Mouse (Mus musculus) frontal cortex, adult (tissue): ENCODE data around the gene Nsun3.
"Not testable (repeated sequence)": the region's sequence is repeated elsewhere in the genome, so short reads cannot be mapped to it uniquely, and the experiment has no call there.

Source experiments
- ATAC-seq: cut with Nextera tagmentation; 2 replicates; pipeline ENCODE4 v1.9.2; 2017; ENCODE audit warnings: mild to moderate bottlenecking, moderate library complexity, mixed read lengths; ENCODE audit not compliant: low TSS enrichment

Gene Nsun3

GRCm38 (mm10) chr16:62753079-62753478 is 33.5 kb downstream of the Nsun3 start:
- ATAC-seq: peak; percentile 98

DNA sequence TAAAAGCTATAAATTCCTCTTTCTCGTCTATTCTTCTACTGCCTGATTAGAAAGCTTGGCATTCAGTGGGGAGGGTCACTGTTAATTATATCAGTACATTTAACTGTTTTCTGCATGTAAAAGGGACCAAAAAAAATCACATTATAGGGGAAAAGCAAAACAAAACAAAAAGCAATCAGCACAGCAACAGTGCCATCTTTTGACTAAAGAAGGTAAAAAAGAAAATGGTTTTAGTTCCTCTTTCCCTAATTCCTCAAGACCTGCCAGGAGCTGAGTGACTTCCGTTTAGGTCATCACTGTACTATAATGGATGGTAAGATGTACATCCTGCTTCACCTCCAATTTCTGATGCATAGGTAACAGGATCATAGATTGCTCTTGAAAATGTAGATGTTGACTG is 40.7 kb downstream of the Nsun3 start:
- peak; percentile 64; the same call in 1 of the 2 replicates for ATAC-seq

DNA sequence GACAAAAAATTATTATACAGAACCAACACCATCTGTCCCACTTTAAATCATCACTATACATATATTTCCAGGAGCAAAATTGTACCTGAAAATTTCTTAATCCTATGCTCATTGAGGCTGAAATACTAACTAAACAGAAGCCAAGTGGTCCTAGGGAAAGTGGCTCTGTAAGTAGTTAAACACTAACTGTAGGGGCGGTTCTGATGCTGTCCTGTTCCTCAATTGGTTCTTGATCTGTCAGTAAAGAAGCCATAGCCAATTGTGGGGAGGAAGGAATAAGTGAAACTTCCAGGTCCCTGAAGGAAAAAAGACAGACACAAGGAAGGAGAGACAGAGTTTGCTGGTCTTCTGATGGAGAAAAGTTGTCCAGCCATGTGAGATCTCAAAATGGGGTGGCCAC is 52.3 kb downstream of the Nsun3 start:
- no peak for ATAC-seq

GRCm38 (mm10) chr16:62730291-62730690 is 56.3 kb downstream of the Nsun3 start:
- no peak for ATAC-seq

GRCm38 (mm10) chr16:62729846-62730245 is 56.8 kb downstream of the Nsun3 start:
- ATAC-seq: peak; percentile 68

GRCm38 (mm10) chr16:62718255-62718654 is 68.4 kb downstream of the Nsun3 start:
- not testable (repeated sequence) for ATAC-seq

DNA sequence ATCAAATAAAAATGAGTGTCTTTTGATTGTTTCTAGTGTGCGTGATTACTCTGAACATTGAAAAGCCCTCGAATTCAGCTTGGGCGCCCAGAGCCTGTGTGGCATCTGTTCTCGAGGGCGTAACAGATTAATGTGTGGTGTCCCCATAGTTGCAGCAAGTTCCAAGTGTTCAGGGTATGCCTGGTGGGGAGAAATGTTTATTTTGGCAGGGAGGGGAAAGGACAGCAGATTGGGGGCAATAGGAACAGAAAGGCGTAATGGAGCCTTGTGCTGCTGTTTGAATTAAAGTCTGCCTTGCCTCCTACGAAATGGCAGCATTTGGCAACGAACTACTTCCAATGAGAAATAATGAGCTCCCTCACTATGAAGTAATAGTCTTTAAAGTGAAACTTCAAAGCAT is 96.2 kb downstream of the Nsun3 start:
- no peak for ATAC-seq

DNA sequence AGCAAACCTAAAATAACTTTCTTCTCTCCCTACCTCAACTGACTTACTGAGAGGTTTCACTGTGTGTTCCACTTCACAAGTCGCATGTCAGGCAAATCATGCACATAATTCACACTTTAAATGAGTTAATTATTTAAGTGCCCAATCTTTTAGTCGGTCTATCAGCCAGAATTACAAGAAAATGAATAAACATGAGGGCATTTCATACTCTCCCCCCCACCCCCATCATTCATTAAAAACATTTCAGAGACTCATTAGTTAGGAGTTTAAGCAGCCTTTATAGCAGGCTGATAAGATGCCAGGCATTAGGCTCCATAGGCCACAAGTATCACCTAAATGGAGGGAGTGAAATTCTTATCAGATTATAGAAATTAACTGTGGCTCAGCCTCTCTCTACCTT is 100.5 kb downstream of the Nsun3 start:
- no peak for ATAC-seq

DNA sequence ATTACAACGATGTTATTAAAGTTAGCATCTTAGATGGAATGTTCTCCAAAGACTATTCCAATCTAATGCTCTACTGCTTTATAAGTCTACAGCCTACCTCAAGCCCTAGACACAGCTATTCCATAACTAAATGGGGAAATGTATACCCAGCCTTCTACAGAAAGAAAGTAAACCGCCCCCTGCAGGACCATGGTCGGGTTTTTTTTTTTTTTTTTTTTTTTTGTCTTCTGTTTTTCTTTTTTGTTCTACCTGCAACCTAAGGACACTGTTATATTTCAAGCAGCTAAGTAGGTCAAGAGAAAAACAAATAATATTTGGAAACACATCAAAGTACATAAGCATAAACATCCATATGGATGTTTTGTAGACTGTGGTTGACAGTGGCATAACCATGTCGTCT is 101.1 kb downstream of the Nsun3 start:
- ATAC-seq: no peak
